Mouse (Mus musculus) forebrain, postnatal 0 days (tissue): Measurements from ENCODE around the gene 1700020A23Rik. TPM values are rescaled to one million over a fixed set of nuclear protein-coding genes. Genes with fewer than 3 reads are reported as not detected.

Experiments
- ATAC-seq: fragments of 200-750 bp; cut with Nextera tagmentation; 2 replicates; pipeline ENCODE4 v1.8.0; 2017; ENCODE audit warnings: mild to moderate bottlenecking, moderate library complexity
- DNase-seq: peaks from one replicate; pipeline ENCODE4 v3.0.0-alpha.2; 2015
- H3K27ac ChIP-seq: fragments of 300-500 bp; sonication (generic); 2 replicates; pipeline ENCODE4 v1.5.1; 2014; ENCODE audit warnings: low read depth, mild to moderate bottlenecking, antibody characterized with exemption, low read length, moderate library complexity, mixed read lengths
- H3K27me3 ChIP-seq: fragments of 300-500 bp; sonication (generic); 2 replicates; pipeline ENCODE4 v1.6.1; 2014; ENCODE audit warnings: mild to moderate bottlenecking, low read length, mixed read lengths; ENCODE audit not compliant: insufficient read depth
- H3K36me3 ChIP-seq: fragments of 300-500 bp; sonication (generic); 2 replicates; pipeline ENCODE4 v1.6.1; 2014; ENCODE audit warnings: mild to moderate bottlenecking, moderate library complexity; ENCODE audit not compliant: insufficient read depth
- H3K4me1 ChIP-seq: fragments of 300-500 bp; sonication (generic); 2 replicates; pipeline ENCODE4 v1.6.1; 2014; ENCODE audit warnings: antibody characterized with exemption; ENCODE audit not compliant: insufficient read depth
- H3K4me2 ChIP-seq: fragments of 300-500 bp; sonication (generic); 2 replicates; pipeline ENCODE4 v1.6.1; 2014; ENCODE audit warnings: low read depth, mild to moderate bottlenecking, moderate library complexity
- H3K4me3 ChIP-seq: fragments of 300-500 bp; sonication (generic); 2 replicates; pipeline ENCODE4 v1.5.1; 2014; ENCODE audit warnings: low read depth, low read length, mixed read lengths
- H3K9ac ChIP-seq: fragments of 300-500 bp; sonication (generic); 2 replicates; pipeline ENCODE4 v1.6.1; 2014; ENCODE audit warnings: mild to moderate bottlenecking
- H3K9me3 ChIP-seq: fragments of 300-500 bp; sonication (generic); 2 replicates; pipeline ENCODE4 v1.6.1; 2016; ENCODE audit warnings: low read length
- CTCF ChIP-seq: sonication (generic); IDR thresholded peaks from 2 replicates; pipeline ENCODE4 v1.5.1; 2016; ENCODE audit warnings: antibody characterized with exemption, control low read depth, low read depth
- WGBS: fragments of 180-500 bp; shearing (Covaris S2); extraction: QIAGEN DNeasy Blood & Tissue Kit; methylation state at CpG from one replicate; pipeline ENCODE4 v1.1.7; 2014; 5-methylcytosine and 5-hydroxymethylcytosine counted together
- polyA plus RNA-seq: library from polyadenylated mRNA; unstranded; fragments of >200 nt; fragmentation: Nextera tagmentation; extraction: Ambion mirVana; gene quantifications from 2 replicates; pipeline ENCODE4 v1.2.1, GENCODE M21; 2015
- total RNA-seq: library from RNA; depleted of rRNA; stranded (reverse); fragments of >200 nt; gene quantifications from 2 replicates; pipeline ENCODE4 v1.2.3, GENCODE M21; 2014

1700020A23Rik gene
- total and polyA plus RNA-seq, 2 experiments from 2014 or later: 0.45 TPM; not detected in 1

- H3K36me3 ChIP-seq: no peaks in the 10 kb centered on the region
- ATAC-seq (no peak), DNase-seq (no peak)
- H3K27ac ChIP-seq: no peak overlapping the region
- H3K9me3 ChIP-seq: no peaks in the 10 kb centered on the region
- no peak overlapping the region for H3K9ac ChIP-seq
- no peaks in the 10 kb centered on the region for H3K4me1 ChIP-seq
- WGBS: 73% methylated on average over 4 of the region's 4 CpGs
- H3K4me3 ChIP-seq: no peak overlapping the region
- no peak for TF ChIP-seq CTCF
- H3K27me3 ChIP-seq: no peaks in the 10 kb centered on the region
- no peak overlapping the region for H3K4me2 ChIP-seq
These were observed 30.1 kb upstream of the 1700020A23Rik start for GRCm38 (mm10) chr2:130374951-130375350.

GRCm38 (mm10) chr2:130383205-130383604 lies 21.9 kb upstream of the 1700020A23Rik start:
- TF ChIP-seq CTCF: no peak
- Histone ChIP-seq H3K4me2 (no peak overlapping the region), H3K27me3 (no peaks in the 10 kb centered on the region), H3K9me3 (no peaks in the 10 kb centered on the region), H3K27ac (no peak overlapping the region), H3K4me1 (no peaks in the 10 kb centered on the region), H3K9ac (no peak overlapping the region), H3K4me3 (no peak overlapping the region), H3K36me3 (no peaks in the 10 kb centered on the region)
- ATAC-seq (no peak), DNase-seq (no peak)
- WGBS: 27% methylated on average over 3 of the region's 3 CpGs

- no peak for ATAC-seq
- 50% methylated on average over 6 of the region's 6 CpGs for whole genome bisulfite sequencing
- Histone ChIP-seq H3K27ac (no peak overlapping the region), H3K4me1 (no peaks in the 10 kb centered on the region), H3K9ac (no peak overlapping the region), H3K36me3 (no peaks in the 10 kb centered on the region), H3K4me2 (no peak overlapping the region), H3K9me3 (no peaks in the 10 kb centered on the region), H3K27me3 (no peaks in the 10 kb centered on the region), H3K4me3 (no peak overlapping the region)
- no peak for DNase-seq
- no peak for TF ChIP-seq CTCF
These were observed 21.2 kb upstream of the 1700020A23Rik start for GRCm38 (mm10) chr2:130383895-130384294.

GRCm38 (mm10) chr2:130386212-130386611 lies 18.8 kb upstream of the 1700020A23Rik start:
- no peak for TF ChIP-seq CTCF
- DNase-seq (no peak), ATAC-seq (no peak)
- H3K4me2 ChIP-seq: no peak overlapping the region
- H3K36me3 ChIP-seq: peaks cover 7% of the 10 kb centered on the region; the same call in 1 of the 2 replicates
- H3K9ac ChIP-seq: no peak overlapping the region
- WGBS: 74% methylated on average over 1 of the region's 1 CpGs
- H3K9me3 ChIP-seq: no peaks in the 10 kb centered on the region
- H3K27ac ChIP-seq: no peak overlapping the region
- no peaks in the 10 kb centered on the region for H3K4me1 ChIP-seq
- no peak overlapping the region for H3K4me3 ChIP-seq
- no peaks in the 10 kb centered on the region for H3K27me3 ChIP-seq

GRCm38 (mm10) chr2:130388796-130389195 lies 16.3 kb upstream of the 1700020A23Rik start:
- DNase-seq: no peak
- H3K4me1 ChIP-seq: no peaks in the 10 kb centered on the region
- H3K27me3 ChIP-seq: no peaks in the 10 kb centered on the region
- peaks cover 16% of the 10 kb centered on the region; the same call in 1 of the 2 replicates for H3K36me3 ChIP-seq
- no peak for ATAC-seq
- H3K9ac ChIP-seq: no peak overlapping the region
- no peak overlapping the region for H3K4me3 ChIP-seq
- no peaks in the 10 kb centered on the region for H3K9me3 ChIP-seq
- WGBS: 77% methylated on average over 2 of the region's 2 CpGs
- H3K27ac ChIP-seq: no peak overlapping the region
- TF ChIP-seq CTCF: peak; percentile 51
- no peak overlapping the region for H3K4me2 ChIP-seq

- Histone ChIP-seq H3K36me3 (peaks cover 16% of the 10 kb centered on the region; the same call in 1 of the 2 replicates), H3K4me3 (no peak overlapping the region), H3K9me3 (no peaks in the 10 kb centered on the region), H3K4me1 (no peaks in the 10 kb centered on the region), H3K27me3 (no peaks in the 10 kb centered on the region), H3K9ac (no peak overlapping the region), H3K27ac (no peak overlapping the region), H3K4me2 (no peak overlapping the region)
- ATAC-seq (no peak), DNase-seq (no peak)
- no peak for TF ChIP-seq CTCF
- WGBS: 89% methylated on average over 11 of the region's 11 CpGs
These were observed 13.9 kb upstream of the 1700020A23Rik start for GRCm38 (mm10) chr2:130390993-130391625.

- H3K4me1 ChIP-seq: 0 out of 2 replicates have a peak, but pooled peaks cover 12% of the 10 kb centered on the region
- H3K9me3 ChIP-seq: no peaks in the 10 kb centered on the region
- no peak overlapping the region for H3K4me2 ChIP-seq
- 90% methylated on average over 3 of the region's 3 CpGs for WGBS
- H3K27ac ChIP-seq: no peak overlapping the region
- no peak overlapping the region for H3K4me3 ChIP-seq
- no peak for DNase-seq
- no peaks in the 10 kb centered on the region; the same call in 1 of the 2 replicates for H3K27me3 ChIP-seq
- TF ChIP-seq CTCF: no peak
- H3K9ac ChIP-seq: no peak overlapping the region
- ATAC-seq: no peak
- peaks cover 16% of the 10 kb centered on the region; the same call in 1 of the 2 replicates for H3K36me3 ChIP-seq
These were observed 12.2 kb upstream of the 1700020A23Rik start for GRCm38 (mm10) chr2:130392836-130393235.
